Mouse (Mus musculus): ENCODE results near the gene Phf24. TPM values are rescaled to one million over a fixed set of nuclear protein-coding genes. Genes with fewer than 3 reads are reported as not detected.
A peak's percentile ranks its signal among the peaks of the same experiment; 100 is the strongest.

The Phf24 gene
- polyA plus RNA-seq, 1 experiment from 2014 or later: 1.6 TPM

- Histone ChIP-seq H3K9me3 (replicated peaks) (no peaks in the 10 kb centered on the region), H3K27me3 (ENCODE audit: low read depth, poor library complexity, severe bottlenecking) (no peaks in the 10 kb centered on the region; the same call in 1 of the 2 replicates), H3K36me3 (peaks cover 52% of the 10 kb centered on the region), H3K4me1 (peaks cover 47% of the 10 kb centered on the region), H3K4me3 (no peak overlapping the region), H3K27ac (replicated peaks) (no peak overlapping the region)
- 89% methylated on average over 3 of the region's 3 CpGs for WGBS
- no peak for DNase-seq (ENCODE audit: low spot score)
Measured at GRCm38 (mm10) chr4:42955200-42955599, 38.7 kb downstream of the Phf24 start.

- 93% methylated on average over 17 of the region's 17 CpGs for WGBS
- Histone ChIP-seq H3K27ac (replicated peaks) (no peak overlapping the region), H3K4me1 (peaks cover 34% of the 10 kb centered on the region), H3K27me3 (ENCODE audit: low read depth, poor library complexity, severe bottlenecking) (no peaks in the 10 kb centered on the region; the same call in 1 of the 2 replicates), H3K36me3 (peaks cover 52% of the 10 kb centered on the region), H3K4me3 (no peak overlapping the region), H3K9me3 (replicated peaks) (no peaks in the 10 kb centered on the region)
- no peak for DNase-seq (ENCODE audit: low spot score)
Measured at GRCm38 (mm10) chr4:42956581-42956980, 40.1 kb downstream of the Phf24 start.

- DNase-seq (ENCODE audit: low spot score): no peak
- Histone ChIP-seq H3K4me1 (peaks cover 26% of the 10 kb centered on the region), H3K27me3 (ENCODE audit: low read depth, poor library complexity, severe bottlenecking) (no peaks in the 10 kb centered on the region), H3K9me3 (replicated peaks) (no peaks in the 10 kb centered on the region), H3K4me3 (no peak overlapping the region), H3K27ac (replicated peaks) (no peak overlapping the region), H3K36me3 (peaks cover 52% of the 10 kb centered on the region)
- 79% methylated on average over 11 of the region's 11 CpGs for WGBS
Measured at GRCm38 (mm10) chr4:42957306-42957705, 40.8 kb downstream of the Phf24 start.

- no peak overlapping the region for H3K4me3 ChIP-seq
- H3K4me1 ChIP-seq: peaks cover 20% of the 10 kb centered on the region
- 91% methylated on average over 8 of the region's 8 CpGs for WGBS
- H3K9me3 ChIP-seq (replicated peaks): no peaks in the 10 kb centered on the region
- no peaks in the 10 kb centered on the region for H3K27me3 ChIP-seq (ENCODE audit: low read depth, poor library complexity, severe bottlenecking)
- DNase-seq (ENCODE audit: low spot score): no peak
- peaks cover 49% of the 10 kb centered on the region for H3K36me3 ChIP-seq
- H3K27ac ChIP-seq (replicated peaks): no peak overlapping the region
Measured at GRCm38 (mm10) chr4:42957979-42958378, 41.5 kb downstream of the Phf24 start.

GRCm38 (mm10) chr4:42958942-42959341 is 42.5 kb downstream of the Phf24 start:
- DNase-seq (ENCODE audit: low spot score): no peak
- Histone ChIP-seq H3K27me3 (ENCODE audit: low read depth, poor library complexity, severe bottlenecking) (no peaks in the 10 kb centered on the region), H3K9me3 (replicated peaks) (no peaks in the 10 kb centered on the region), H3K4me1 (peaks cover 10% of the 10 kb centered on the region), H3K4me3 (no peak overlapping the region), H3K27ac (replicated peaks) (no peak overlapping the region), H3K36me3 (peaks cover 40% of the 10 kb centered on the region)
- WGBS: 83% methylated on average over 8 of the region's 8 CpGs

- Histone ChIP-seq H3K36me3 (peaks cover 40% of the 10 kb centered on the region), H3K4me3 (no peak overlapping the region), H3K27ac (replicated peaks) (no peak overlapping the region), H3K9me3 (replicated peaks) (no peaks in the 10 kb centered on the region), H3K27me3 (ENCODE audit: low read depth, poor library complexity, severe bottlenecking) (0 out of 2 replicates have a peak, but pooled peaks cover 4% of the 10 kb centered on the region), H3K4me1 (peaks cover 6% of the 10 kb centered on the region)
- WGBS: 79% methylated on average over 4 of the region's 4 CpGs
- no peak for DNase-seq (ENCODE audit: low spot score)
Measured at GRCm38 (mm10) chr4:42959382-42959781, 42.9 kb downstream of the Phf24 start.

- peaks cover 12% of the 10 kb centered on the region for H3K4me1 ChIP-seq
- H3K9me3 ChIP-seq (replicated peaks): no peaks in the 10 kb centered on the region
- DNase-seq (ENCODE audit: low spot score): peak; percentile 58
- no peak overlapping the region for H3K27ac ChIP-seq (replicated peaks)
- 0 out of 2 replicates have a peak, but pooled peaks cover 8% of the 10 kb centered on the region for H3K27me3 ChIP-seq (ENCODE audit: low read depth, poor library complexity, severe bottlenecking)
- no peak overlapping the region for H3K4me3 ChIP-seq
- 37% methylated on average over 4 of the region's 4 CpGs for WGBS
- H3K36me3 ChIP-seq: peaks cover 22% of the 10 kb centered on the region
Measured at GRCm38 (mm10) chr4:42961592-42961991, 45.1 kb downstream of the Phf24 start.

GRCm38 (mm10) chr4:42963480-42963879 is 47.0 kb downstream of the Phf24 start:
- no peak for DNase-seq (ENCODE audit: low spot score)
- WGBS: 99% methylated on average over 2 of the region's 2 CpGs
- Histone ChIP-seq H3K4me1 (peaks cover 12% of the 10 kb centered on the region), H3K27ac (replicated peaks) (no peak overlapping the region), H3K9me3 (replicated peaks) (no peaks in the 10 kb centered on the region), H3K27me3 (ENCODE audit: low read depth, poor library complexity, severe bottlenecking) (0 out of 2 replicates have a peak, but pooled peaks cover 8% of the 10 kb centered on the region), H3K36me3 (peaks cover 3% of the 10 kb centered on the region; the same call in 1 of the 2 replicates), H3K4me3 (no peak overlapping the region)

GRCm38 (mm10) chr4:42965039-42965719 is 48.7 kb downstream of the Phf24 start:
- Histone ChIP-seq H3K9me3 (replicated peaks) (no peaks in the 10 kb centered on the region), H3K4me3 (peak overlapping the region; percentile 36), H3K36me3 (no peaks in the 10 kb centered on the region), H3K4me1 (peaks cover 12% of the 10 kb centered on the region), H3K27ac (replicated peaks) (no peak overlapping the region), H3K27me3 (ENCODE audit: low read depth, poor library complexity, severe bottlenecking) (0 out of 2 replicates have a peak, but pooled peaks cover 8% of the 10 kb centered on the region)
- 12% methylated on average over 12 of the region's 12 CpGs for WGBS
- DNase-seq (ENCODE audit: low spot score): peak; percentile 56

GRCm38 (mm10) chr4:42969304-42969703 is 52.8 kb downstream of the Phf24 start, which contains the start of gene 1700022I11Rik:
1700022I11Rik (plus strand) TSS chr4:42969604.
- H3K36me3 ChIP-seq: no peaks in the 10 kb centered on the region
- WGBS: 93% methylated on average over 4 of the region's 4 CpGs
- H3K4me3 ChIP-seq: no peak within 1 kb of the TSS
- no peak for DNase-seq (ENCODE audit: low spot score)
- no peak within 1 kb of the TSS for H3K27ac ChIP-seq (replicated peaks)
- peaks cover 14% of the 10 kb centered on the region for H3K4me1 ChIP-seq
- H3K27me3 ChIP-seq (ENCODE audit: low read depth, poor library complexity, severe bottlenecking): 0 out of 2 replicates have a peak, but pooled peaks cover 5% of the 10 kb centered on the region
- no peaks in the 10 kb centered on the region for H3K9me3 ChIP-seq (replicated peaks)

- no peak for DNase-seq (ENCODE audit: low spot score)
- peaks cover 24% of the 10 kb centered on the region for H3K36me3 ChIP-seq
- no peak overlapping the region for H3K4me3 ChIP-seq
- no peaks in the 10 kb centered on the region for H3K27me3 ChIP-seq (ENCODE audit: low read depth, poor library complexity, severe bottlenecking)
- 0 out of 2 replicates have a peak, but pooled peaks cover 2% of the 10 kb centered on the region for H3K4me1 ChIP-seq
- WGBS: 75% methylated on average over 4 of the region's 4 CpGs
- H3K27ac ChIP-seq (replicated peaks): no peak overlapping the region
- H3K9me3 ChIP-seq (replicated peaks): no peaks in the 10 kb centered on the region
Measured at GRCm38 (mm10) chr4:42972952-42973351, 56.5 kb downstream of the Phf24 start.

GRCm38 (mm10) chr4:42973868-42974267 is 57.4 kb downstream of the Phf24 start:
- Histone ChIP-seq H3K9me3 (replicated peaks) (no peaks in the 10 kb centered on the region), H3K27ac (replicated peaks) (no peak overlapping the region)

GRCm38 (mm10) chr4:42978062-42978461 is 61.6 kb downstream of the Phf24 start:
- DNase-seq (ENCODE audit: low spot score): no peak
- H3K27me3 ChIP-seq (ENCODE audit: low read depth, poor library complexity, severe bottlenecking): no peaks in the 10 kb centered on the region
- H3K4me1 ChIP-seq: 0 out of 2 replicates have a peak, but pooled peaks cover under 1% of the 10 kb centered on the region
- no peak overlapping the region for H3K4me3 ChIP-seq
- no peak overlapping the region for H3K27ac ChIP-seq (replicated peaks)
- H3K36me3 ChIP-seq: peaks cover 75% of the 10 kb centered on the region
- 90% methylated on average over 4 of the region's 4 CpGs for WGBS
- no peaks in the 10 kb centered on the region for H3K9me3 ChIP-seq (replicated peaks)

More at GRCm38 (mm10) chr4:42973868-42974267, 57.4 kb downstream of the Phf24 start:
- Histone ChIP-seq H3K27me3 (ENCODE audit: low read depth, poor library complexity, severe bottlenecking) (no peaks in the 10 kb centered on the region), H3K4me1 (0 out of 2 replicates have a peak, but pooled peaks cover 2% of the 10 kb centered on the region), H3K4me3 (no peak overlapping the region), H3K36me3 (peaks cover 34% of the 10 kb centered on the region)
- 83% methylated on average over 5 of the region's 5 CpGs for WGBS
- DNase-seq (ENCODE audit: low spot score): no peak

All from midbrain, embryonic 10.5 days (tissue).